Mouse (Mus musculus) forebrain, embryonic 10.5 days (tissue): ENCODE measurements around the gene Ssr3. TPM values are rescaled to one million over a fixed set of nuclear protein-coding genes. Genes with fewer than 3 reads are reported as not detected.
"Not testable (repeated sequence)": the region's sequence is repeated elsewhere in the genome, so short reads cannot be mapped to it uniquely, and the experiment has no call there.

Experiments used
- DNase-seq: peaks from one replicate; pipeline ENCODE4 v3.0.0-alpha.2; 2017; ENCODE audit warnings: low spot score; ENCODE audit errors: extremely low spot score
- H3K27ac ChIP-seq: fragments of 300-500 bp; sonication (generic); 2 replicates; pipeline ENCODE4 v1.5.1; 2016; ENCODE audit warnings: mild to moderate bottlenecking
- H3K27me3 ChIP-seq: fragments of 300-500 bp; sonication (generic); 2 replicates; pipeline ENCODE4 v1.6.1; 2016; ENCODE audit warnings: mild to moderate bottlenecking; ENCODE audit not compliant: poor library complexity, severe bottlenecking
- H3K36me3 ChIP-seq: fragments of 300-500 bp; sonication (generic); replicated peaks from 2 replicates; pipeline ENCODE4 v1.6.1; 2016; ENCODE audit warnings: mild to moderate bottlenecking, moderate library complexity
- H3K4me1 ChIP-seq: fragments of 300-500 bp; sonication (generic); 2 replicates; pipeline ENCODE4 v1.6.1; 2016
- H3K4me3 ChIP-seq: fragments of 300-500 bp; sonication (generic); 2 replicates; pipeline ENCODE4 v1.5.1; 2016; ENCODE audit warnings: mild to moderate bottlenecking, moderate library complexity
- H3K9me3 ChIP-seq: fragments of 300-500 bp; sonication (generic); 2 replicates; pipeline ENCODE4 v1.6.1; 2016; ENCODE audit warnings: mild to moderate bottlenecking, moderate library complexity
- WGBS: fragments of 180-500 bp; shearing (Covaris S2); methylation state at CpG from one replicate; pipeline ENCODE4 v1.1.7; 2016; 5-methylcytosine and 5-hydroxymethylcytosine counted together
- polyA plus RNA-seq: library from polyadenylated mRNA; unstranded; fragments of >200 nt; fragmentation: Nextera tagmentation; extraction: Ambion mirVana; gene quantifications from 2 replicates; pipeline ENCODE4 v1.2.1, GENCODE M21; 2016

Gene Ssr3
- polyA plus RNA-seq, 1 experiment from 2014 or later = 236 TPM

DNA sequence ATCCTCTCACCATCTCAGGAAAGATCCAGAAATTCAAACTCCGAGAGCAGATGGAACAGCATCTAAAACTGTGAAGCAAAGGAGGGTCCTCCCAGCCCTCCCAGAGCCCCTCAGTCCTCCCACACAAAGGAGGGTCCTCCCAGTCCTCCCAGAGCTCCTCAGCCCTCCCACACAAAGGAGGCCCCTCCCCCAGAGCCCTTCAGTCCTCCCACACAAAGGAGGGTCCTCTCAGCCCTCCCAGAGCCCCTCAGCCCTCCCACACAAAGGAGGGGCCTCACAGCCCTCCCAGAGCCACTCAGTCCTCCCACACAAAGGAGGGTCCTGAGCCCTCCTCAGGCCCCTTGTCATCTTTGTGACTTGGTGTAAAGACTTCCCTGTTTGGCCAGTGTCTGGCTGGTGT is 2.7 kb upstream of the Ssr3 start:
- DNase-seq = peak; percentile 20
- not testable (repeated sequence) for H3K4me3 ChIP-seq, H3K27me3 ChIP-seq, H3K36me3 ChIP-seq, H3K9me3 ChIP-seq
- Histone ChIP-seq H3K27ac (peak overlapping the region; percentile 69; the same call in 1 of the 2 replicates), H3K4me1 (peaks cover 15% of the 10 kb centered on the region)
- WGBS = 89% methylated on average over 1 of the region's 1 CpGs

DNA sequence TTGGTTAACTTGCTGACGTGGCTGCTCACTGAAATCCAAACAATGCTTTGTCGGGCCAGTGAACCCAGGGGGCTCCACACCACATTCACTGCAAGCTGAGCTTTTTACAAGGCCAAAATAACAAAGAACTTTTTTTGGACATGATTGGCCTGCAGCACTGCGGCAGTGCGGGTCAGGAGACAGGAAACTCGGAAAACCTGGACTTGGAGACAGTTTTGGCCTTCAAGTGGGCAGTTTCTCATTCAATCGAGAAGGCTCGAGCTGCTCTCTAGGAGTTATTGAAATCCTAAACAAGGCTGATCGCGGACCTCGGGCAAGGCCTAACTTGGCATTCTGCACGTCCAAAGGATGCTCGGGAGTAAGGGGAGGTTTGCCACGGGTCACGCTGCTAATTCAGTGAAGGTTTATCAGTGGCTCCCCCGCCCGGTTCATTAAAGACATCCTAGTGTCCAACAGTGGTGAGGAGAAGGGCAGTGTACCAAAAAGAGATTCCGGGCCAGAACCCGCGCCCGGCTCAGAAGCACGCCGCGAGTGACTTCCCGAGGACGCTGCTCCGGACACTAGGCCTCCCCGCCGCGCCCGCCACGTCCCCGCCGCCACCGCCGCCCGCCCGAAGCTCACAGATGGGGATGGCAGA is 521 bp downstream of the Ssr3 start:
- H3K4me1 ChIP-seq = peaks cover 16% of the 10 kb centered on the region
- under 1% methylated on average over 37 of the region's 37 CpGs for WGBS
- H3K27me3 ChIP-seq = no peaks in the 10 kb centered on the region
- H3K9me3 ChIP-seq = no peaks in the 10 kb centered on the region
- DNase-seq = no peak
- H3K4me3 ChIP-seq = peak overlapping the region; percentile 74
- peak overlapping the region; percentile 94 for H3K27ac ChIP-seq
- peaks cover 37% of the 10 kb centered on the region for H3K36me3 ChIP-seq

GRCm38 (mm10) chr3:65391222-65391783 is 1.1 kb downstream of the Ssr3 start:
- peaks cover 43% of the 10 kb centered on the region for H3K36me3 ChIP-seq
- DNase-seq = no peak
- peak overlapping the region; percentile 74 for H3K4me3 ChIP-seq
- H3K9me3 ChIP-seq = no peaks in the 10 kb centered on the region
- WGBS = 46% methylated on average over 6 of the region's 6 CpGs
- no peaks in the 10 kb centered on the region for H3K27me3 ChIP-seq
- peaks cover 16% of the 10 kb centered on the region for H3K4me1 ChIP-seq
- peak overlapping the region; percentile 94 for H3K27ac ChIP-seq

DNA sequence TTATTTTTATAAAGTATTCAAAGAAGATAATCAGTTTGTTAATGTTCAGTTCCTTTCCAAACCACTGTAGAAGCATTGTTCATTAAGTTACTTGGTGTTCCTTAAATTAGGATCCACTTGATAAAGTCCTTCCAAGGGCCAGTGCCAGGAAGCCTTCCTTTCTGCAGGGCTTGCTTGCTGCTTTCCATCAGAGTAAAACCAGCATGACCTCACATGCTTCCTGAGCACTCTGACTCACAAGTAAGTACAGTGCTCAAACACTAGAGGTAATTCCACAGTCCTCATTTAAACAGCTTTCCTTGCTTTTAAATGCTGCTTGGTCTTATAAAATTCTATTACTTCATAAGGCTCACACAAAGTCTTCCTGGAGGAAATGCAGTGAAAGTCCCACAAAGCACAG is 6.7 kb downstream of the Ssr3 start:
- H3K9me3 ChIP-seq = no peaks in the 10 kb centered on the region
- no peaks in the 10 kb centered on the region for H3K27me3 ChIP-seq
- no peak overlapping the region for H3K27ac ChIP-seq
- no peak overlapping the region for H3K4me3 ChIP-seq
- peaks cover 98% of the 10 kb centered on the region for H3K36me3 ChIP-seq
- no peak for DNase-seq
- H3K4me1 ChIP-seq = peaks cover 5% of the 10 kb centered on the region; the same call in 1 of the 2 replicates

GRCm38 (mm10) chr3:65384431-65384830 is 8.0 kb downstream of the Ssr3 start:
- H3K4me3 ChIP-seq = no peak overlapping the region
- peaks cover 100% of the 10 kb centered on the region for H3K36me3 ChIP-seq
- DNase-seq = no peak
- no peaks in the 10 kb centered on the region for H3K9me3 ChIP-seq
- H3K27me3 ChIP-seq = no peaks in the 10 kb centered on the region
- H3K4me1 ChIP-seq = no peaks in the 10 kb centered on the region
- no peak overlapping the region for H3K27ac ChIP-seq
- WGBS = 96% methylated on average over 3 of the region's 3 CpGs

- H3K27me3 ChIP-seq = no peaks in the 10 kb centered on the region
- no peak overlapping the region for H3K27ac ChIP-seq
- H3K4me3 ChIP-seq = no peak overlapping the region
- no peak for DNase-seq
- 95% methylated on average over 4 of the region's 4 CpGs for WGBS
- peaks cover 96% of the 10 kb centered on the region for H3K36me3 ChIP-seq
- H3K9me3 ChIP-seq = no peaks in the 10 kb centered on the region
- H3K4me1 ChIP-seq = no peaks in the 10 kb centered on the region
These were observed 11.3 kb downstream of the Ssr3 start for GRCm38 (mm10) chr3:65381094-65381493.

- no peak overlapping the region for H3K4me3 ChIP-seq
These were observed 12.4 kb downstream of the Ssr3 start for GRCm38 (mm10) chr3:65379884-65380539.

DNA sequence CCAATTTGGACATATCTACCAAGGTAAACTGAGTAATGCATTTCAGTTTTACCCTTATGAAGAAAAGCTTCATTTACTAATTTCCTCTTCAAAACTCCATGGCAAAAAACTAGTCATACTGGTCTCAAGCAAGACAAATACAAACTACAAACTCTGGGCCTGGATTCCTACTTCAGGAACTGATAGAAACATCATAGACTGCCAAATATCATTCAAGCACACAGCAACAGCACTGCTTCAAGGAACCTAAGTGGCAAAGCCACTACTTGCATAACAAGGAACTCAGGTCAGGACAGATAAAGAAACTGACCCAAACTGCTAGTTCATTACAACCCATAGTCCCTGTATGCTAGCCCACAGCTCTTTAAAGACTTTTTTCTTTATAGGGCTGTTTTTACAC is 13.7 kb downstream of the Ssr3 start:
- Histone ChIP-seq H3K27ac (no peak overlapping the region), H3K36me3 (peaks cover 82% of the 10 kb centered on the region), H3K4me1 (peaks cover 7% of the 10 kb centered on the region), H3K4me3 (no peak overlapping the region), H3K9me3 (no peaks in the 10 kb centered on the region), H3K27me3 (no peaks in the 10 kb centered on the region)
- no peak for DNase-seq

More at GRCm38 (mm10) chr3:65379884-65380539, 12.4 kb downstream of the Ssr3 start:
- 80% methylated on average over 4 of the region's 4 CpGs for WGBS
- no peak for DNase-seq
- Histone ChIP-seq H3K27me3 (no peaks in the 10 kb centered on the region), H3K9me3 (no peaks in the 10 kb centered on the region), H3K27ac (no peak overlapping the region), H3K4me1 (no peaks in the 10 kb centered on the region), H3K36me3 (peaks cover 87% of the 10 kb centered on the region)

- H3K36me3 ChIP-seq = peaks cover 80% of the 10 kb centered on the region
- no peak overlapping the region for H3K27ac ChIP-seq
- H3K27me3 ChIP-seq = no peaks in the 10 kb centered on the region
- H3K4me3 ChIP-seq = no peak overlapping the region
- H3K9me3 ChIP-seq = no peaks in the 10 kb centered on the region
- H3K4me1 ChIP-seq = peaks cover 12% of the 10 kb centered on the region
- DNase-seq = no peak
- 68% methylated on average over 3 of the region's 3 CpGs for WGBS
These were observed 17.7 kb downstream of the Ssr3 start for GRCm38 (mm10) chr3:65374729-65375128.

- DNase-seq = no peak
- H3K27ac ChIP-seq = peak overlapping the region; percentile 58
- H3K36me3 ChIP-seq = peaks cover 73% of the 10 kb centered on the region
- H3K4me1 ChIP-seq = peaks cover 12% of the 10 kb centered on the region
- no peak overlapping the region for H3K4me3 ChIP-seq
- no peaks in the 10 kb centered on the region for H3K9me3 ChIP-seq
- H3K27me3 ChIP-seq = no peaks in the 10 kb centered on the region
- 74% methylated on average over 5 of the region's 5 CpGs for WGBS
These were observed 18.7 kb downstream of the Ssr3 start for GRCm38 (mm10) chr3:65373594-65374182.

GRCm38 (mm10) chr3:65372552-65372951 is 19.9 kb downstream of the Ssr3 start:
- Histone ChIP-seq H3K36me3 (peaks cover 72% of the 10 kb centered on the region), H3K4me1 (peaks cover 12% of the 10 kb centered on the region), H3K4me3 (no peak overlapping the region), H3K27me3 (no peaks in the 10 kb centered on the region), H3K27ac (no peak overlapping the region), H3K9me3 (no peaks in the 10 kb centered on the region)
- WGBS = 95% methylated on average over 4 of the region's 4 CpGs
- no peak for DNase-seq

DNA sequence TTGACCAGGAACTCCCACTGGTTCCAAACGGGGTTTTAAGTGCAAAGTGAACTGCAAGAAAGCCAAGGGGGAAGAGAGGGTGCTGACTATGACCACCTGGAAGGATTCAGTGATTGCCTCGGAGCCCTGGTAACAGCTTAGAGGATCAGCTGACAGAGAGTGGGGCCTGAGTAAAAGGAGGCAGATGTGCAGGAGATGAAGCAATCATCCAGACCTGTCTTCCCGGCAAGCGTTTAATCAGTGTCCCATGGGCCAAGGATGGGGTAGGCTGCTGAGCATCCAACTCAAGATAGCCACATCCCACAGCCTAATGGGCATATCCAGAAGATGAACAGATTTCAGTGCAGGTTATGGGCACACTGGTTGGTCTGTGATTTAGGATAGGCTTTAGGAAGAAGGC is 24.5 kb downstream of the Ssr3 start:
- WGBS = 78% methylated on average over 4 of the region's 4 CpGs
- H3K27me3 ChIP-seq = no peaks in the 10 kb centered on the region
- no peak overlapping the region for H3K27ac ChIP-seq
- H3K36me3 ChIP-seq = peaks cover 53% of the 10 kb centered on the region
- no peak for DNase-seq
- H3K9me3 ChIP-seq = no peaks in the 10 kb centered on the region
- no peak overlapping the region for H3K4me3 ChIP-seq
- no peaks in the 10 kb centered on the region for H3K4me1 ChIP-seq
